Mouse (Mus musculus) heart, embryonic 12.5 days (tissue): Measurements from ENCODE around the gene Il9r. TPM values are rescaled to one million over a fixed set of nuclear protein-coding genes. Genes with fewer than 3 reads are reported as not detected.

Source experiments
- ATAC-seq: fragments of 200-750 bp; cut with Nextera tagmentation; 2 replicates; pipeline ENCODE4 v1.8.0; 2017; ENCODE audit warnings: moderate TSS enrichment, moderate library complexity; ENCODE audit not compliant: insufficient number of reproducible peaks, low FRiP score
- H3K27ac ChIP-seq: fragments of 300-500 bp; sonication (generic); 2 replicates; pipeline ENCODE4 v1.5.1; 2016; ENCODE audit warnings: mild to moderate bottlenecking, moderate library complexity; ENCODE audit not compliant: poor library complexity, severe bottlenecking
- H3K27me3 ChIP-seq: fragments of 300-500 bp; sonication (generic); replicated peaks from 2 replicates; pipeline ENCODE4 v1.6.1; 2016; ENCODE audit warnings: mild to moderate bottlenecking, moderate library complexity
- H3K36me3 ChIP-seq: fragments of 300-500 bp; sonication (generic); 2 replicates; pipeline ENCODE4 v1.6.1; 2016; ENCODE audit warnings: mild to moderate bottlenecking, moderate library complexity
- H3K4me1 ChIP-seq: fragments of 300-500 bp; sonication (generic); replicated peaks from 2 replicates; pipeline ENCODE4 v1.6.1; 2016; ENCODE audit warnings: mild to moderate bottlenecking
- H3K4me2 ChIP-seq: fragments of 300-500 bp; sonication (generic); 2 replicates; pipeline ENCODE4 v1.6.1; 2016; ENCODE audit warnings: mild to moderate bottlenecking, moderate library complexity
- H3K4me3 ChIP-seq: fragments of 300-500 bp; sonication (generic); 2 replicates; pipeline ENCODE4 v1.5.1; 2016; ENCODE audit warnings: mild to moderate bottlenecking
- H3K9ac ChIP-seq: fragments of 300-500 bp; sonication (generic); 2 replicates; pipeline ENCODE4 v1.6.1; 2016; ENCODE audit warnings: mild to moderate bottlenecking, moderate library complexity
- H3K9me3 ChIP-seq: fragments of 300-500 bp; sonication (generic); replicated peaks from 2 replicates; pipeline ENCODE4 v1.6.1; 2016; ENCODE audit warnings: mild to moderate bottlenecking, moderate library complexity
- WGBS: fragments of 180-500 bp; shearing (Covaris S2); methylation state at CpG from one replicate; pipeline ENCODE4 v1.1.7; 2016; 5-methylcytosine and 5-hydroxymethylcytosine counted together
- polyA plus RNA-seq: library from polyadenylated mRNA; unstranded; fragments of >200 nt; fragmentation: Nextera tagmentation; extraction: Ambion mirVana; gene quantifications from 2 replicates; pipeline ENCODE4 v1.2.1, GENCODE M21; 2016

Gene Il9r
- polyA plus RNA-seq, 1 experiment from 2014 or later: not detected

DNA sequence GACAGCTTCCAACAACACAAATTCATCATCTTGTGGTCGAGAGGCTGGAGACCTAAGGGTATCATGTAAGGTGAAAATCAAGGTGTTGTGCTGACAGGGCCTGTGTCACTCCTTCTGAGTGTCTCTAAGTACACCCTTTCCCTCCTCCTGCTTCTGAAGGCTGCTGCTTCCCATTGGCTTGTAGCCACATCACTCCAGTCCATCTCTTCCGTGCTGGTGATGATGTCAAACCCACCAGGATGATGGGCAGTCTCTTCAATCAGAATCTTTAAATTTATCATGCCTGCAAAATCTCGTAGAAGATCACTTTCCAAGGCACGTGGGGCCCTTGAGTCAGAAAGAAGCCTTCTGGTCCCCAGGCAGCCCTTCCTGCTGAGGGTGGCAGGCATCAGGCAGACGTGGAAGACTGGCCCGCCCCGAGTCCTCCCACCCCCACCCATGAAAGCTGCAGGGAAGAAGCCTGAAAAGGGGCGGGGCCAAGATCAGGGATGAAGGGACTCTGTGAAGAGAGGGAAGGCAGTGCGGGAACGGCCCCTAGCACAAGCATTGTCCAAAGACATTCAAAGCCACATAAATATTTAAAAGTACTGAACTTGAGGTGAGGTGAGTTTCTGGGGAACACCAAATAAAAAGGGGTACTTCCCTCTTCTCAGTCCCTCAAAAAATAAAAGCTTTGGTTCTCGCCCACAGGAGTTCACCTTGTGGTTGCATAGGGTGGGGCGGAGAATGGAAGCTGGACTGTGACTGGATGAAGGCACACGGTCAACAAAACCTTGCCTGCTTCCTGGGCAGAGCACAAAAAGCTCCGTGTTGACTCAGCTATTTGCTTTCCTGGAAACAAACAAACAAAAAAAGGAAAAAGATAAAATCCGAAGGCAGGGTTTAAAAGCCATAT is 62.1 kb downstream of the Il9r start:
- 30% methylated on average over 15 of the region's 15 CpGs for WGBS
- Histone ChIP-seq H3K9ac (no peak overlapping the region), H3K4me2 (no peak overlapping the region), H3K27ac (no peak overlapping the region), H3K9me3 (no peaks in the 10 kb centered on the region), H3K4me3 (no peak overlapping the region), H3K27me3 (peaks cover 11% of the 10 kb centered on the region), H3K4me1 (no peaks in the 10 kb centered on the region), H3K36me3 (no peaks in the 10 kb centered on the region)
- no peak for ATAC-seq

Other genes starting within 250 kb of the Il9r start
- gene 4930524B15Rik, start 234.7 kb downstream of the Il9r start, polyA plus RNA-seq: 0.12 and 0.22 TPM in 2 replicates
- 0.73 and 1.0 TPM in 2 replicates for gene Nsg2, start 199.8 kb downstream of the Il9r start, polyA plus RNA-seq
- 44.4 and 45.6 TPM in 2 replicates for gene Snrnp25, start 5.1 kb upstream of the Il9r start, polyA plus RNA-seq
- gene Rhbdf1, start 22.0 kb upstream of the Il9r start, polyA plus RNA-seq: 42.5 and 47.7 TPM in 2 replicates
- 17.8 and 19.1 TPM in 2 replicates for gene Mpg, start 26.2 kb upstream of the Il9r start, polyA plus RNA-seq
- gene Nprl3, start 67.4 kb upstream of the Il9r start, polyA plus RNA-seq: 38.6 and 42.8 TPM in 2 replicates
- gene Hba-x, start 76.1 kb upstream of the Il9r start, polyA plus RNA-seq: 5,912 and 6,218 TPM in 2 replicates
- 11,592 and 12,808 TPM in 2 replicates for gene Hba-a1, start 83.2 kb upstream of the Il9r start, polyA plus RNA-seq
- 15.7 and 18.1 TPM in 2 replicates for gene Hbq1b, start 86.7 kb upstream of the Il9r start, polyA plus RNA-seq
- gene Hba-a2, start 96.2 kb upstream of the Il9r start, polyA plus RNA-seq: 25,253 and 27,825 TPM in 2 replicates
- 2.5 and 2.8 TPM in 2 replicates for gene Hbq1a, start 99.8 kb upstream of the Il9r start, polyA plus RNA-seq
- 16.5 and 17.6 TPM in 2 replicates for gene Sh3pxd2b, start 147.5 kb upstream of the Il9r start, polyA plus RNA-seq